Mouse (Mus musculus): ENCODE data around the gene Il15.

Il15 gene

DNA sequence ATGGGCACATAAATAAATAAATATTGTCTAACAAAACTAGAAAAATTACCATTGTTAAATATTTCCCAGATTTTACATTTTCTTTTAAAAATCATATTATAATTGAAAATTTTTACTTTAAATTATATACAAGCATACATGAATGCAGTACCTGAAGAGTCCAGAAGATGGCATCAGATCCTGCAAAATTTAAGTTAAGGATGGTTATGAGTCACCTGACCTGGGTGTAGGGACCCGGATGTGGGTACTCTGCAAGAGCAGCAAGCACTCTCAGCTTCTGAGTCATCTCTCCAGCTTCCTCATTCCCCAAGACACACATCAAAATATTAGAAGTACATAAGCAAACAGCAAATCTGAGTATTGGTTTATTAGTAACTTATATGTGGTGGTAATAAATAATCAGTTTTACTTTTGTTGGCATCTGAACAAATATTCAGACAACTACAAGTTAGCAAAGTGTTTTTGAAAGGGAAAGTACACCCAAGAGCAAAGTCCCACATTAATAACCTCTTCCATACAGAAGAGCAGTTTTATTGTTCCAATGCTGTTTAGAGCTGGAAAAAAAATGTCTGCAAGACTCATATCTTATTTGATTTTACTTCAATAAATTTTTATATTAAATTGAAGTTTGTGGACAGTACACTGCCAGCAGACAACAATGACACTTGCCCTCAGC lies 51.6 kb downstream of the Il15 start:
- peak; percentile 41 for DNase-seq

DNA sequence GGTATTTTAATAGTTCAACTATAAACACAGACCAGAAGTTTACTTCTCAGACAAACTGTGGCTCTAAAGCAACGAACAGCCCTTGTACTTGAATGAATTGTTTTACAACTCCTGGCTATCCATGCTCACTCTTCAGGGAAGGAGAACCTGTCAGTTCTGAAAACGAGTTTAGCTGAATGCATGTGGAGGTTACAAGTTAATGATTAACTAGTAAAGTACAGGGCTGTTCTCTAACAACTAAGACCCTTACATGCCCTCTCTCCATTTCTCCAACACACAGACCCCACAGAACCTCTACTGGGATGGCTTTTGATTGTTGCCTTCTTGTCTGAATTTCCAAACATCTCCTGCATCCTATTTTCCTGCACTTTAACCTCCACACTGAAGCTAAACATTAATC lies 53.7 kb downstream of the Il15 start:
- no peak for DNase-seq

DNA sequence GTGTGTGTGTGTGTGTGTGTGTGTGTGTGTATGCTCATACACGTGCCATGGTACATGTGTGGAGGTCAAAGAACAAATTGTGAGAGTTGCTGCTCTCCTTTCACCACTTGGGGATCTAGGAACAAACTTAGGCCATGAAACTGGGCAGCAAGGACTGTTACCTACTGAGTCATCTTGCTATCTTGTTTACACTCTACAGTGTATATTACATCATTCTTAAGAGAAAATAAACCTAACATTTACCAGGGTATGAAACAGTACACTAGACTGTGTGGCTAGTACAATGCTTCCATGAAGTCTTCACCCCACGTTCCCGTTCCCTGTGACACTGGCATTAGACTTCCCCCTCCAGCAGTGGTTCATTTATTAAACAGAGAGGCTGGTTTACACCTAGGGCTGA lies 56.5 kb downstream of the Il15 start:
- no peak for DNase-seq

DNA sequence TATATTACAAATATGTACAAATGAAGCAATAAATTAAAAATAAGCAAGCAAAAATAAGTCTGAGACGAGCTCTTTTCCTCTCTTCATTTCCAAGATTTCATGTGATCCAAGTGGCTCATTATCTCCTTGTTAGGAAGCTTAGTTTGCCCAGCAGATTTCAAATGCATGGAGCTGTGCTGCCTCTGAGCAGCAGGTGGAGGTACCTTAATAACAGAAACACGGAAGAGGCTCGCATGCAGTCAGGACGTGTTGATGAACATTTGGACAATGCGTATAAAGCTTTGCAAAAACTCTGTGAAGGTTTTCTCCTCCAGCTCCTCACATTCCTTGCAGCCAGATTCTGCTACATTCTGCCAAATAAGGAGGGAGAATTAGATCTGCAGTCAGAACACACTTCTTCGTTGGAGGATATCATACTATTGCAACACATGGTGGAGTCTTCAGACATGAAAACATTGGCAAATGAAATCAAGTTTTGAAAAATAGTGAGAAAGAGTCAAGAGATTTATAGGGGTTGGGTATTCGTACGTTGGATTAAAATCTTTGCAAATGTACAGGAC lies 71.3 kb downstream of the Il15 start:
- DNase-seq = no peak

DNA sequence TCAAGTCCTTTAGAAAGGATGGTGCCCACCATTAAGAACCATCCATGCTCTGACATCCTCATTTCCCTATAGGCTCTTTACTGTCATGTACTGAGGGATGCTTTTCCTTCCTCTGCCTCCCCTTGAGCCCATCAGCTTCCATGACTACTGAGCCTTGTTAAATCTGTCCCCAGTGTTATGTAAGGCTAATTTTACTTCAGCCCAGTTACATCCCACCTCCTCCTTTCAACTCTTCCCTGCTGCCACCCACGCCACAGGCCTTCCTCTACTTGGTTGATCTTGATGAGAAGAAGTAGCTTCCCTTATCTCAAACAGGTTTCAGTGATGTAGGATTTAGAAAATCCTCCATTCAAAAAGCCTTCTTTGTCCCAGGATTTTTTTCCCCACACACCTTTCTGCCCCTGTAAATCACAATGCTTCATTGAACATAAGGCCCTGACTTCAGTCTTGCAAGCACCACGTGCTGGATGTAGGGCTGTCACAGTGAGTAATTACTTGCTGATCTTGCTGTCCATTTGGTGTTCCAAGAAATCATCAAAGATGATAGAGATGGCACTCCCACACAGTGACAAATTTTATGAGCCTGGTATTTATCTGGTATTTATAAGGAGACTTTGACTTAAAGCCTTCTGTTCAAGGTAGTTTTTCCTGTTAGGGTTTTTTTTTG lies 74.9 kb downstream of the Il15 start:
- no peak for DNase-seq

DNA sequence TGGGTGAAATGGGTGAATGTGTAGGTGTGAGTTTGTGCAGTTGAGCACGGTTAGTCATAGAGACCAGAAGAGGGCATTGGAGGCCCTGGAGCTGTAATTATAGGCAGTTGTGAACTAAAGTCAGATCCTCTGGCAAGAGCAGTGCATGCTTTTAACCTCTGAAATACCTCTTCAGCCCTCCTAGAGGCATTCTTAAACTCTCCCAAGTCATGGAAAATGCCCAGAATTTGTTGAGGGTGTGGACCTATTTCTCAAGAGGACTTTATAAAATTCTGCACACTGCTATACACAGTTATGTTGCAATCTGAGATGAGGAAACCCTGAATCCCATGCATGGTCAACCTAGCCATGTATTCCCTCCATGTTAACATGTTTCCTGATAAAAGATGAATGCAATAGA lies 77.0 kb downstream of the Il15 start:
- DNase-seq = no peak

DNA sequence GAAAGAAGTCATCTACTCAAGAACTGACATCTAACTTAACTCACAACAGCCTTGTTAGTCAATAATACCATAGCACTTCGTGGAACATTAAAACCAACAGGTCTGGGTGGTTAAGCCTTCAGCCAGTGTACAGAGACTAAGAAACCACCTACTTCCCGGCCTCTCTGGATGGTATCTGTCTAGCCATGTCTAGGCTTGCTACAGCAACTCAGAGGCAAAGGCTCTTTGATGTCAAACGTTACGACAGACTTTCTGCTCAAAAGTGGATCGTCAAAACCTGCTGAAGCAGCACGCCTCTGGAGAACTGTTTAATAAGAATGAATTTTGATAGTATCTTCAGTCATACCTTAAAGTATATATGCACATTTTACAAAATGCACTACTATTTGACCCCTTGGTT lies 77.4 kb downstream of the Il15 start:
- no peak for DNase-seq

DNA sequence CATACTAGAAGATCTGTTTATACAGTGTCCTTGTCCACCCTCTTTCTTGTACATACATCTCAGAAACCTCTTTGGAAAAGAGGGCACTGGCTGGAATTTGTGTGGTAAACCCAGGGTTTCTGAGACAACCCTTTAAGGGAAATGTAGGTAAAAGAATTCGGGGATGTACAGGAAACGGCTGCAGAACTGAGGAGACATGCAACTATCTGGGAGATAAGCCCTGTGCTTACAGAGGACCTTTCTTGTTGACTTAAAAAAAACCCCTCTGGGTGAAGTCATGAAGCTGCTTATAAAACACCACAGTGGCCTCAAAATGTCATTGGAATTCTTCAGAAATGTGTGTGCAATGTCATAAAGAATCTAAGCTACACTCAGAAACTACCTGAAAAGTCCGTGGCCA lies 85.6 kb downstream of the Il15 start:
- DNase-seq = no peak

DNA sequence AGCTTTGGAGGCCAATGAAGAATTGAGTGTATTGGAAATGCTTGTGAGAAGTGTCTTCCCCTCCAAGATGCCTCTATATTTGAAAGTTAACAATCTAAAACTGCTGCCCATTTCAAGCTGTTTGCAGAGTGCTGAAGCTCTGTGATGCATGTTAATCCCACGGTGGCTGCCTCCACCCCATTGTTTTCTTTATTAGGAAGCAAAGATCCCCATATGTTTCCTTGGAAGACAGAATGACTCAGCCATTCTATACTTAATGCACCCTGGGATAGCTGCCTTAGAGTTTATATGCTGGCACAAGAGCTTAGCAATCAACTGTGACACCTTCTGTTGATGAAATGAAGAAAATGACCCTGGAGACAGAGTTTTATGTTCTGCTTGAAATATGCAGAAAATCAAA lies 96.6 kb downstream of the Il15 start:
- no peak for DNase-seq

DNA sequence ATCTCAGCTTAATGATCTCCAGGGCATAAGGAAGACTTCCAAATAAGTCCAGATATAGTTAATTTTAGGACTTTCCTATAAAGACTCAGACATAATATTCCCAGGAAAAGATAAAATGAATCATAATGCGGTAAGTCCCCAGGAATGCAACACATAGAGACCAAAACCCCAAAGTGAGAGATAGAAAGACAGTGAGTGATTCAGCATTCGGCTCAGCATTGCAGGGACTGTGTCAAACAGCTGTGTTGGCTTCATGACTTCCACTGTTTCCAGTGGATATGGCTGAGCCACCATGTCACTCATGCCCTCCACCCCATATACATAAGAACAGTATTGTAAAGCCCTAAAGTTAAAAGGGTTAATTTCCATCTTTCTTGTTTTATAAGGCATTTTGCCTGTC lies 106.8 kb downstream of the Il15 start:
- DNase-seq = no peak

DNA sequence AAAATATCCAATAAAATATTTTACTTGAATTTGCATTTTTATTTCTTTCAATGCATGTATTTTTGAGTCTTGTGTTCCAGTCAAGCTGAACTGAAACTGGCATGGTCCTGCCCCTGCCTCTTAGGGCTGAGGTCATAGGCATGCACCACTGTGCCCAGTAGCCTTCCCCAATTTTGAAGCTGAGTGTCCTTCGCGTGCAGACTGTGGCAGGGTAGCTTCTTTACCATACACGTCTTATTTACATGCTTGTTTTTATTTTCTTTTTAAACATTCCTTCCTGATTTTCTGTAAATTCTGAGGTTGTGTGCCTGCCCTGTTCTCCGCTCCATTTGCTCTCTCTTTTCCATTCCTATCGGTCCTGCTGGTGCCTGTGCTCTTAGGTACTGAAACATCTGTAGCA lies 111.4 kb downstream of the Il15 start:
- no peak for DNase-seq

DNA sequence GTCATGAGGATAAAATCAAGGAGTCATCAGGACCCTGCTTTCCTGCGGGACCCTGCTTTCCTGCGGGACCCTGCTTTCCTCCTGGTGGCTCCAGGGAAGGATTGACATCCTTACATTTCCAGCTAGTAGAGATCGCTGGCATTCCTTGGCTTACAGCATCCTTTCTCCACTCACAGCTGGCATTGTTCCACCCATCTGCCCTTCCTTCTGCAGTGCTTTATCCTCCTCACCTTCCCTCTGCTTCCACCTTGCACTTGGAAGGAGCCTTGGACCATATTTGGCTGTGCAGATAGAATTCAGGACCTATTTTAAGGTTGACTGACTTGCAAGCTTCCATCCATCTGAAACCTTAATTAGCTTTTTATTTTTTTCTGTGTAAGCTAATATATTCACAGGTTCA lies 117.2 kb downstream of the Il15 start:
- no peak for DNase-seq

DNA sequence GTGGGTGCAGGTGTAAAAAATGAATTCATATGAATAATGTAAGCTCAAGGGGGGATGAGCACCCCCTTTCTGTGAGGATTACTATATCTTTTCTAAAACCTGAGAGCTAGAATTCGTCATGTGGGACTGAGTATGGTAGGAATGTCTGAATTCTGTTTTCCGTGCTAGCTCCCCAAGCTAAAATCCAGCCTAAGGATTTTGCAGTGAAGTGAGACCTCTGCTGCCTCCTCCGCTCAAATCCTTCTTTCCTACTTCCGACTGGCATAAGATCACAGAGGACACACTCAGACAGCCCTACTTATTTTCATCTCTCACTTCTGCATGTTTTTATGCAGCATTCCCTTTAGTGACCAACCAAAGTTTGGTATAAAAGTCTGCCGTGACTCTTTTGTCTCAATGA lies 121.0 kb downstream of the Il15 start:
- no peak for DNase-seq
